18 mouse cellular contexts compared by ENCODE assay signal in genomic region chr13:9022623-9023022, GRCm38 (mm10). TPM values are rescaled to one million over a fixed set of nuclear protein-coding genes. Genes with fewer than 3 reads are reported as not detected.
DNase-seq lines count a peak whose midpoint lies in the region; ATAC-seq and TF ChIP-seq lines count a peak whose summit lies in the region.
"Had no signal": no experiment of that assay in that cellular context is flagged by ENCODE, and none has a peak within 500 bp of the region (broad histone marks: within the 10 kb centered on the region; RNA-seq: fewer than 3 reads in every experiment).

No protein-coding gene starts in this region.

- TF ChIP-seq CTCF in MEL (IDR thresholded peaks at IDR 0.05 in 2 of 3, conservative IDR thresholded peaks at IDR 0.05 in 1 of 3; ENCODE audit: control insufficient read depth in 1 of 3, insufficient read depth in 1 of 3, low read depth in 2 of 3, low read length in 3 of 3, poor library complexity in 1 of 3, severe bottlenecking in 1 of 3): no peak

- no peak for TF ChIP-seq POLR2A in MEL (IDR thresholded peaks at IDR 0.05; ENCODE audit: control insufficient read depth in 1 of 2, insufficient read depth in 1 of 2, low read depth in 1 of 2, low read length in 2 of 2, poor library complexity in 1 of 2)

- H3K4me3 ChIP-seq in MEL (ENCODE audit: control insufficient read depth in 1 of 2, insufficient read depth in 1 of 2, low read depth in 2 of 2, low read length in 2 of 2): no peak overlapping the region
- no peak overlapping the region for H3K4me3 ChIP-seq in liver, embryonic 16.5 days (ENCODE audit: low read depth, low read length)
- H3K4me3 ChIP-seq in stomach, embryonic 14.5 days (ENCODE audit: low read depth, low read length): no peak overlapping the region
- no peak overlapping the region for H3K4me3 ChIP-seq in forebrain, embryonic 11.5 days (ENCODE audit: low read depth, low read length)
- H3K4me3 ChIP-seq in hindbrain, embryonic 12.5 days: no peak overlapping the region
- H3K4me3 ChIP-seq in heart, embryonic 12.5 days: no peak overlapping the region
- H3K4me3 ChIP-seq: embryonic facial prominence, embryonic 12.5 days; kidney, embryonic 15.5 days; limb, embryonic 13.5 days; midbrain, embryonic 12.5 days had no signal

- DNase-seq in MEL (ENCODE audit: low read depth, low spot score): peak; percentile 92
- DNase-seq in forebrain, embryonic 11.5 days (ENCODE audit: low spot score): no peak
- no peak for DNase-seq in ovary, postnatal 14 days (ENCODE audit: low spot score)
- DNase-seq: adrenal gland, adult 2 months; cerebellum, postnatal 10 days; gastrocnemius, postnatal 10 days; heart, postnatal 14 days; right cerebral cortex, postnatal 25 days; thymus, postnatal 14 days had no signal

- 33% methylated on average over 1 of the region's 1 CpGs for WGBS in liver, embryonic 16.5 days (ENCODE audit: insufficient replicate concordance)
- 89% methylated on average over 1 of the region's 1 CpGs for WGBS in stomach, embryonic 14.5 days
- 76% methylated on average over 1 of the region's 1 CpGs for WGBS in forebrain, embryonic 11.5 days
- 87% methylated on average over 1 of the region's 1 CpGs for WGBS in hindbrain, embryonic 12.5 days
- WGBS in heart, embryonic 12.5 days: 73% methylated on average over 1 of the region's 1 CpGs

- H3K9ac ChIP-seq in MEL (ENCODE audit: control insufficient read depth, low read depth, low read length, poor library complexity, severe bottlenecking): no peak overlapping the region
- H3K9ac ChIP-seq in liver, embryonic 16.5 days (ENCODE audit: low read depth, low read length): no peak overlapping the region
- no peak overlapping the region for H3K9ac ChIP-seq in stomach, embryonic 14.5 days (replicated peaks; ENCODE audit: low read depth, low read length)
- no peak overlapping the region for H3K9ac ChIP-seq in forebrain, embryonic 11.5 days (ENCODE audit: low read length)
- no peak overlapping the region for H3K9ac ChIP-seq in hindbrain, embryonic 12.5 days
- no peak overlapping the region for H3K9ac ChIP-seq in heart, embryonic 12.5 days
- H3K9ac ChIP-seq: embryonic facial prominence, embryonic 12.5 days; kidney, embryonic 15.5 days; limb, embryonic 13.5 days; midbrain, embryonic 12.5 days had no signal

- no peak for TF ChIP-seq RAD21 in MEL (IDR thresholded peaks at IDR 0.05; ENCODE audit: low read depth, low read length)

- no peaks in the 10 kb centered on the region for H3K79me2 ChIP-seq in MEL (ENCODE audit: control insufficient read depth, insufficient read depth, low read length, poor library complexity)

- ATAC-seq in hematopoietic stem cell, adult 5-6 weeks (replicated peaks in 1 of 2; ENCODE audit: insufficient read depth in 1 of 2, low FRiP score in 2 of 2, low TSS enrichment in 1 of 2, low read depth in 1 of 2, poor library complexity in 2 of 2, severe bottlenecking in 2 of 2): peak; percentile 82 to 90
- ATAC-seq in liver, embryonic 16.5 days (ENCODE audit: low read depth): 0 out of 2 replicates have a peak, but pooled peaks have one; percentile 7
- peak; percentile 86 for ATAC-seq in stomach, embryonic 14.5 days (ENCODE audit: insufficient number of reproducible peaks, insufficient read depth, low FRiP score, low read depth)
- no peak for ATAC-seq in forebrain, embryonic 11.5 days (replicated peaks; ENCODE audit: low FRiP score)
- ATAC-seq in hindbrain, embryonic 12.5 days (ENCODE audit: low FRiP score): no peak
- no peak for ATAC-seq in heart, embryonic 12.5 days (ENCODE audit: insufficient number of reproducible peaks, low FRiP score)

- H3K4me2 ChIP-seq in liver, embryonic 16.5 days (ENCODE audit: low read depth, low read length): no peak overlapping the region
- H3K4me2 ChIP-seq in stomach, embryonic 14.5 days (replicated peaks; ENCODE audit: low read depth, low read length): no peak overlapping the region
- no peak overlapping the region for H3K4me2 ChIP-seq in forebrain, embryonic 11.5 days (ENCODE audit: low read depth, low read length, severe bottlenecking)
- H3K4me2 ChIP-seq in hindbrain, embryonic 12.5 days (replicated peaks): no peak overlapping the region
- no peak overlapping the region for H3K4me2 ChIP-seq in heart, embryonic 12.5 days
- H3K4me2 ChIP-seq: embryonic facial prominence, embryonic 12.5 days; kidney, embryonic 15.5 days; limb, embryonic 13.5 days; midbrain, embryonic 12.5 days had no signal

- peaks cover 0 to 44% of the 10 kb centered on the region in 2 experiments; a peak in 2 of 4 replicates for H3K36me3 ChIP-seq in MEL (ENCODE audit: control insufficient read depth in 1 of 2, insufficient read depth in 2 of 2, low read length in 2 of 2)
- no peaks in the 10 kb centered on the region for H3K36me3 ChIP-seq in liver, embryonic 16.5 days (ENCODE audit: control insufficient read depth, insufficient read depth)
- H3K36me3 ChIP-seq in stomach, embryonic 14.5 days (ENCODE audit: control insufficient read depth, insufficient read depth, low read length): no peaks in the 10 kb centered on the region
- H3K36me3 ChIP-seq in forebrain, embryonic 11.5 days (ENCODE audit: control insufficient read depth, insufficient read depth, low read length): no peaks in the 10 kb centered on the region
- no peaks in the 10 kb centered on the region for H3K36me3 ChIP-seq in hindbrain, embryonic 12.5 days
- H3K36me3 ChIP-seq in heart, embryonic 12.5 days: no peaks in the 10 kb centered on the region
- H3K36me3 ChIP-seq: embryonic facial prominence, embryonic 12.5 days; kidney, embryonic 15.5 days; limb, embryonic 13.5 days; midbrain, embryonic 12.5 days had no signal

- peak; percentile 75 to 84 for TF ChIP-seq EP300 in MEL (IDR thresholded peaks at IDR 0.05; ENCODE audit: low read depth in 1 of 2, low read length in 2 of 2)

- no peaks in the 10 kb centered on the region for H3K9me3 ChIP-seq in MEL (replicated peaks; ENCODE audit: insufficient read depth, low read length)
- no peaks in the 10 kb centered on the region for H3K9me3 ChIP-seq in liver, embryonic 16.5 days (replicated peaks; ENCODE audit: control insufficient read depth, low read length)
- H3K9me3 ChIP-seq in stomach, embryonic 14.5 days (ENCODE audit: control insufficient read depth, low read depth, low read length): no peaks in the 10 kb centered on the region
- no peaks in the 10 kb centered on the region for H3K9me3 ChIP-seq in forebrain, embryonic 11.5 days (ENCODE audit: control insufficient read depth, low read length)
- H3K9me3 ChIP-seq in hindbrain, embryonic 12.5 days (replicated peaks): no peaks in the 10 kb centered on the region
- no peaks in the 10 kb centered on the region for H3K9me3 ChIP-seq in heart, embryonic 12.5 days (replicated peaks)
- H3K9me3 ChIP-seq: embryonic facial prominence, embryonic 12.5 days; kidney, embryonic 15.5 days; limb, embryonic 13.5 days; midbrain, embryonic 12.5 days had no signal

- H3K4me1 ChIP-seq in MEL (ENCODE audit: control insufficient read depth in 1 of 2, insufficient read depth in 2 of 2, low read length in 2 of 2): peaks cover 11 to 37% of the 10 kb centered on the region in 2 experiments
- peaks cover 37% of the 10 kb centered on the region for H3K4me1 ChIP-seq in liver, embryonic 16.5 days (ENCODE audit: control insufficient read depth, low read depth, low read length)
- H3K4me1 ChIP-seq in stomach, embryonic 14.5 days (ENCODE audit: control insufficient read depth, insufficient read depth, low read length): no peaks in the 10 kb centered on the region
- no peaks in the 10 kb centered on the region for H3K4me1 ChIP-seq in forebrain, embryonic 11.5 days (replicated peaks; ENCODE audit: control insufficient read depth, insufficient read depth, low read length)
- H3K4me1 ChIP-seq in hindbrain, embryonic 12.5 days: no peaks in the 10 kb centered on the region
- 0 out of 2 replicates have a peak, but pooled peaks cover 7% of the 10 kb centered on the region for H3K4me1 ChIP-seq in heart, embryonic 12.5 days (replicated peaks)
- H3K4me1 ChIP-seq: embryonic facial prominence, embryonic 12.5 days; kidney, embryonic 15.5 days; limb, embryonic 13.5 days; midbrain, embryonic 12.5 days had no signal

- H3K27me3 ChIP-seq in MEL (ENCODE audit: control insufficient read depth in 1 of 2, insufficient read depth in 2 of 2, low read length in 2 of 2): no peaks in the 10 kb centered on the region
- no peaks in the 10 kb centered on the region for H3K27me3 ChIP-seq in liver, embryonic 16.5 days (ENCODE audit: control insufficient read depth, insufficient read depth, low read depth, low read length)
- no peaks in the 10 kb centered on the region for H3K27me3 ChIP-seq in stomach, embryonic 14.5 days (ENCODE audit: control insufficient read depth, insufficient read depth, low read length)
- no peaks in the 10 kb centered on the region for H3K27me3 ChIP-seq in forebrain, embryonic 11.5 days (ENCODE audit: control insufficient read depth, insufficient read depth, low read length)
- H3K27me3 ChIP-seq in hindbrain, embryonic 12.5 days: no peaks in the 10 kb centered on the region
- no peaks in the 10 kb centered on the region for H3K27me3 ChIP-seq in heart, embryonic 12.5 days (replicated peaks)
- H3K27me3 ChIP-seq: embryonic facial prominence, embryonic 12.5 days; kidney, embryonic 15.5 days; limb, embryonic 13.5 days; midbrain, embryonic 12.5 days had no signal

- peak overlapping the region; percentile 61 for H3K27ac ChIP-seq in MEL (ENCODE audit: control insufficient read depth, low read depth, low read length)
- H3K27ac ChIP-seq in liver, embryonic 16.5 days (ENCODE audit: low read length): no peak overlapping the region
- H3K27ac ChIP-seq in stomach, embryonic 14.5 days (ENCODE audit: low read length): no peak overlapping the region
- H3K27ac ChIP-seq in forebrain, embryonic 11.5 days (ENCODE audit: low read depth, low read length): no peak overlapping the region
- H3K27ac ChIP-seq in hindbrain, embryonic 12.5 days: no peak overlapping the region
- no peak overlapping the region for H3K27ac ChIP-seq in heart, embryonic 12.5 days (ENCODE audit: poor library complexity, severe bottlenecking)
- H3K27ac ChIP-seq: embryonic facial prominence, embryonic 12.5 days; kidney, embryonic 15.5 days; limb, embryonic 13.5 days; midbrain, embryonic 12.5 days had no signal

TF ChIP-seq in MEL, 35 proteins besides CTCF, POLR2A, EP300 and RAD21 (continues in another document):
- TF ChIP-seq ZKSCAN1 (IDR thresholded peaks at IDR 0.05; ENCODE audit: low read depth, low read length): no peak
- peak; percentile 75; the same call in 1 of the 2 replicates for TF ChIP-seq SIN3A (IDR thresholded peaks at IDR 0.05; ENCODE audit: low read length)

RNA-seq across cellular contexts. Expression of gene Gtpbp4, which starts 26.7 kb away (rescaled TPM):
- total RNA-seq in MEL (2012; rRNA removed): 154 and 162 TPM in 2 replicates
- polyA plus RNA-seq in MEL (2012; ENCODE audit: insufficient read depth in 1 of 2, insufficient read length in 2 of 2, low read depth in 1 of 2, low replicate concordance in 2 of 2, missing spikeins in 1 of 2): 100 to 1,000 TPM; 121 to 172 TPM
- total RNA-seq in hematopoietic stem cell, adult 5-6 weeks (2017): 102 and 139 TPM in 2 replicates
- polyA plus RNA-seq in liver, embryonic 16.5 days (2015; fragmentation: Nextera tagmentation; extraction: Ambion mirVana): 28.4 and 30.5 TPM in 2 replicates
- polyA plus RNA-seq in stomach, embryonic 14.5 days (2014; fragmentation: Nextera tagmentation; extraction: Ambion mirVana): 85.1 and 85.6 TPM in 2 replicates
- polyA plus RNA-seq in forebrain, embryonic 11.5 days (2014; fragmentation: Nextera tagmentation; extraction: Ambion mirVana): 104 and 107 TPM in 2 replicates
- 79.1 and 79.2 TPM in 2 replicates for polyA plus RNA-seq in hindbrain, embryonic 12.5 days (2016; fragmentation: Nextera tagmentation; extraction: Ambion mirVana)
- 52.5 and 53.3 TPM in 2 replicates for polyA plus RNA-seq in heart, embryonic 12.5 days (2016; fragmentation: Nextera tagmentation; extraction: Ambion mirVana)

Comparison
In these comparisons a context has a peak if more than half of its experiments do, and no peak if none do; other contexts are left out.
1. ATAC-seq: peak in hematopoietic stem cell, adult 5-6 weeks (2 of 2), liver, embryonic 16.5 days (single experiment) and stomach, embryonic 14.5 days (single experiment); none in forebrain, embryonic 11.5 days (single experiment), hindbrain, embryonic 12.5 days (single experiment) and heart, embryonic 12.5 days (single experiment).